Mouse (Mus musculus) heart, postnatal 0 days (tissue): ENCODE measurements around the gene 2810006K23Rik.

Experiments
- CTCF ChIP-seq: IDR thresholded peaks from 2 replicates; pipeline ENCODE4 v1.5.1; 2016; ENCODE audit warnings: antibody characterized with exemption, control low read depth, low read depth
- EP300 ChIP-seq: IDR thresholded peaks from 2 replicates; pipeline ENCODE4 v1.6.1; 2016; ENCODE audit warnings: antibody characterized with exemption, low read depth

DNA sequence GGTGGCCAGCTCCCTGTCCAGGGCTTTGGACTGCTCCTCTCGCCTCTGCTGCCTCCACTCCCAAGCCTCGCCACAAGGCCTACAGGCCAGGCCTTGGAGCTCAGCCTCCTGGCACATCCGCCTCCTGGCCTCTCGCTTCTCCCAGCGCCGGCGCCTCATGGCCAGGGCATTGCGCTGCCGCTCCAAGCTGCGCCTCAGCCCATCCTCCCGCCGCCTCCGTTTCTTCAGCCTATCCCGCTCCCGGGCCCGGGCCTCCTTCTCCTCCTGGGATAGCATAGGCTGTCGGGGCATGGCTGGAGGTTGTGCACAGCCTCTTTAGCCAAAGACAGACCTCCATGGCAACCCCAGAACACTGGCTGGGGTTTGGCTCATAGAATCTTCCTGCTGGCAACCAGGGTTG lies 21.3 kb downstream of the 2810006K23Rik start:
- no peak for TF ChIP-seq CTCF
- TF ChIP-seq EP300: no peak
